Mouse (Mus musculus) embryonic fibroblast, embryonic 13.5 days (primary cell): ENCODE data around the gene Tead1.

Experiments used
- CTCF ChIP-seq: IDR thresholded peaks from 2 replicates; pipeline ENCODE4 v1.5.1; 2011; ENCODE audit warnings: mild to moderate bottlenecking, control low read depth, low read length, moderate library complexity, borderline replicate concordance; ENCODE audit not compliant: insufficient read depth
- POLR2A ChIP-seq: IDR thresholded peaks from 2 replicates; pipeline ENCODE4 v1.6.1; 2011; ENCODE audit warnings: low read depth, mild to moderate bottlenecking, control low read depth, low read length, moderate library complexity

GRCm38 (mm10) chr7:112634505-112635213 is 44.5 kb upstream of the Tead1 start:
- TF ChIP-seq CTCF (no peak), POLR2A (no peak)
